Mouse (Mus musculus): ENCODE results near the gene Fmo3. TPM values are rescaled to one million over a fixed set of nuclear protein-coding genes. Genes with fewer than 3 reads are reported as not detected.

Fmo3 gene
- not detected in 2 replicates for total RNA-seq (2014; fragmentation: Nextera tagmentation)
- total RNA-seq (2017): not detected in 2 replicates

DNA sequence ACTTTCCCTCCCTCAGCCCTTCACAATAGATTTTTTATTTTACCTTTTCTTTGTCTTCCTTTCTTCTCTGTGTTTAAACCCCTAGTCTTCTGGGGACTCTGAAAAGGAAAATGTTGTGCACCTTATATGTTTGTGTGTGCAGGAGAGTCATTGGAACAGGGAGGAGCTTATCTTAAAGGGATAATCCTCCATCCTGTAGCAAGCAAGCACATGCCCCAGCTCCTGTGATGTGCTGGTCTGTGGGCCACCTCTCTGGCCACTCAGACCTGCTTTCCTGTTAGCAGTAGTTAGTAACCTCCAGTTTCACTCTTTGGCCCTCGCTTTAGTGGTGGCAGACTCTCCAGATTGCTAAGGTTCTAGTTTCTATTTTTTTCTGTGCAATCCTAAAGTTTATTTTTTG is at the start of gene Fmo3:
Gene Fmo3, minus strand, starts transcription at position 101 of the 400 bp plus-strand sequence.
- no peak for ATAC-seq (replicated peaks; ENCODE audit: poor library complexity, severe bottlenecking)

DNA sequence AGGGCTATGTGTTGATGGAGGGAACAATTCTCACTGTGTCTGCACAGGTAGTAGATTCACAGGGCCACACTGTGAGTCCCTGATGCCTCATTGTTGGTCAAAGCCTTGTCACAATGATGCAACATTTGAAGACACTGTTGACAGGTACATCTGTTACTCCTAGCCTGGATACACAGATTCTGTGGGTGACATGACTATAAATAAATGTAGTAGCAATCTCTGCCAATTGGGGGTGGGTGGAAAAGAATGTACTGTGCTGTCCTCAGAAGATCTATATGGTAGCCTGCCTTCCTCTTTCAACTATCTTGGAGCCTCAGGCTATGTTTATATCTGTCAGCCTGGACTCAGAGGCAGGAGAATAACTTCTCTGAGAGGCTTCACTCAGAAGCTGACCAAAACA is 38.7 kb upstream of the Fmo3 start:
- ATAC-seq (replicated peaks; ENCODE audit: poor library complexity, severe bottlenecking): no peak

DNA sequence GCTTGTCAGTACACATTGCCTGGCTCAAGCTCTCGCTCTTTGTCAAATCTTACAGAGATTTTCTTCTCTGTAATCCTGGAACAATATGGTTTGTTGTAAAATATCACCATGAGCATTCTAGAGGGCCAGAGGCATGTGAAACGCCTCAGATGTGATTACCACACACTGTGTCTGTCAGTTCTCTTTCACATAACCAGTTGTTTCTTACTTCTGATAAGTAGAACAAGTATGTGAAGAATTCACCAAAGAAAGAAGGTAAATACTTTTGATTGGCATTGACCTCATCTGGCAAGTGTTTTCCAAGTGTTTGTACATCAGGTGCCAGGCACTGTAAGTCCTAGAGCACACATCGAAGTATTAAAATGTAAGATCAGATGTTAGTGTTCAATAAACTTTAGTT is 24.9 kb upstream of the Fmo3 start:
- no peak for ATAC-seq (replicated peaks; ENCODE audit: poor library complexity, severe bottlenecking)

DNA sequence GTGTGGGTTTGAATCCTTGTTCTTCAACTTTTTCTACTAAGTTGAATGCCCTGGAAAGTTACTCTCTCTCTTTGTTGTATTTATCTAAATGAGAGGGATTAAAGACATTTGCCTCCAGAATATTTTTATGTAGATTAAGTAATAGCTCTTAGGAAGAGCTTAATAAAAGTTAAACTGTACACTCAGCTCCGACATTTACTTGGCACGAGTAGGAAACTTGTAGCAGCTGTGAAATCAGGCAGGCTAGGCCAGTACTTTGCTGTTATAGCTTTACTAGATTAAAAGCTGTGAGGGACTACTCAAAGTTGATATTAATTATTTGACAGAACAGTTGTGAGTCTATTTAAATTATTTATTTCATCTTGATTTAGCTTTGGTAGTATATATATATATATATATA is 19.2 kb upstream of the Fmo3 start:
- ATAC-seq (replicated peaks; ENCODE audit: poor library complexity, severe bottlenecking): no peak

DNA sequence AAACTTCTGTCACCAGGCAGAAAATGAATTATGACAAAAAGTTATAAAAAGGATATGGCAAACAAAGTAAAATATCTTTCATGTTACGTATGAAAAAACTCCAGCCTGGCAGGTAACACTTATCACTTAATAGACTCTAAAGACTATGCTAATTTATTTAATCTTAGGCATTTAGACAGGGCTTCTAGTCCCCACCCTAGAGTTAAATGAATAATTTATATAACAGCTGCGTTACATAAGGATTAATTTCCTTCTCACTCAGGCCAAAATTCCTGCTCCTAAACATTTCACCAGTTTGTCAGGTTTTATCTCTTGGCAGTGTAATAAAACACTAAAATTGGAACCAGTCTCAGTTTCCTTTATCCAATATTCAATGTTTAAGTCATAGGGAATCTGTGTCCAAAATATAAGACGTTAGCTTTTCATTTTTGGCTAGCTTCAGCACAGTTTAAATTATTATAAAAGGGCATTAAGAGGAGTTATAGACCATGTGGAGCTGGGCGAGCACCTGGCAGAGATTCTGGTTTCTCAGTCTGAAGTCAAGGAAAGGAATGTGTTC is 17.0 kb upstream of the Fmo3 start:
- ATAC-seq (replicated peaks; ENCODE audit: poor library complexity, severe bottlenecking): no peak

DNA sequence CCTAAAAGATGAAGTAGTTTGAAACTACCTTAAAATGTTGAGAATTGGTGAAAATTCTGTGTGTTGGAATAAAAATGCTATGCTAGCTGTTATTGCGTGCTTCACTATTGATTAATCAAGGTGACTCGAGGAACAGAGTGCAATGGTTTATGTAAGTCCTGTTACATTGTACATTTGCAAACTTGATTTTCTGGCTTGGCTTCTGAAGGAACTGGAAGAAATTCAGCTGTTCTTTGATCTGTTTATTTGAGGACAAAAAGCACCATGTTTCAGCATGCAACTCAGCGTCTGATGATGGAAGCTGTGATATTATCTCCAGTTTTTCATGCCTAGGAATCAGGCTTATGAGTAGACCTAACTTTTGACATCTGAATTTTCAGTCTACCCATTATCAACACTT is 3.2 kb upstream of the Fmo3 start:
- no peak for ATAC-seq (replicated peaks; ENCODE audit: poor library complexity, severe bottlenecking)

DNA sequence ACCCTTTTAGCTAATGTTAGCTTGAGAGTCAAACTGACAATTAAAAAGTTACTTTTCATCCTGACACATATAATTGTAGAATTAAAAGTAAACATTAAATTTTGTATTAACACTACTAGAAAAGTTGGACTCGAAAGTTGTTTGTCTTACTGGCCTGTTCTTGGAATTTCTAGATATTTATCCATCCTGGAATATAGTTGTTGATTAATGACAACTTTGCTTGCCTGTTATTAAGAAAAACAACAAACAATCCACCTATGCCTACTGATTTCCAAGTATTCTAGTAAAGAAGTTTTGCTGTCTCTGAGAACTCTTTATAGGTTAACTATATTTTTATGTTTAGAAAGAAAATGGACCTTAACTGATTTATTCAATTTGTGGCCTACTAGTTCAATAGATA is 2.4 kb upstream of the Fmo3 start:
- ATAC-seq (replicated peaks; ENCODE audit: poor library complexity, severe bottlenecking): no peak

DNA sequence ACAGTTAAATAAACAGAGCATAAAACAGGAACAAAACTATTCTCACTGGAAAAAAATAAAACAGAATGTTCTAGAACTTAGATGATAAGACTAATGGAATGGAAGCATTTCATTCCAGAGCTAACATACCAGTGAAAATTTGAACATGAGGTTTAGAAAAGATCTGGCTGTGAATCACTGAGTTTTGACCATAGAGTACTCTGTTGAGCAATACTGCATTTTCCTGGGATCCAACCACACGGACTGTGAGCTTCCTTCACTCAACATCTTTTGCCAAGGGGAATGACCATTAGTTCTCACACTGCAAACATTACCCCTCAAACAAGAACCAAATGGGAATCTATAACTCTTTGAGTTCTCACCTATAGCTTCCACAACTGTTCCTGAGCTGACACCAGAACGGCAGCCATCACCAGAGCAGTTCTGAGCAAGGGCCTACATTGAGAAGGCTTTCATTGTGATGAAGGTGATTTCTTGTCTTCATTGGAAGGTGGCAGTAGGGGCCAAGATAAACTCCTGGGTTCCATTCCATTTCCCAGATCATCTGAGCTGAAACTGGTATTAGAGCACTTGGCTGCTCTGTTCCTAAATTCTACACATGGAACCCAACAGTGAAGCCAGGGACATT is 1.9 kb upstream of the Fmo3 start:
- ATAC-seq (replicated peaks; ENCODE audit: poor library complexity, severe bottlenecking): no peak

DNA sequence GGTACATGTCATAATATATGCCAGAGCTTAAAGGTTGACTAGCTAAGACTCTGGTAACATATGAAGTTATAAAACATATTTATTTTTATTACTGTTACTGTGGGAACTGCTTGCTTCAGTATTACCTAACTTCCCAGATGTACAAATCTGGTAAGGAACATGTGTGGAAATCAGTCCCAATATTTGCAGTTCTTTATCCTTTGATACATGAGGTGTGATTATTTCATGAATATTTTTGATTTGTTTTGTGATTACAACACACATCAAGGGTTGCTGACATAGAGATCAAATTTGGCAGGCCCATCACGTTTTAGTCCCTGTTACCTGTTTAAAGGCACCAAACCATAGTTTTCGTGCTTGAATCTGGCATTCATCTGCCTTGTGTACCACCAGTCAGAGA is 20.8 kb downstream of the Fmo3 start:
- ATAC-seq (replicated peaks; ENCODE audit: poor library complexity, severe bottlenecking): no peak

DNA sequence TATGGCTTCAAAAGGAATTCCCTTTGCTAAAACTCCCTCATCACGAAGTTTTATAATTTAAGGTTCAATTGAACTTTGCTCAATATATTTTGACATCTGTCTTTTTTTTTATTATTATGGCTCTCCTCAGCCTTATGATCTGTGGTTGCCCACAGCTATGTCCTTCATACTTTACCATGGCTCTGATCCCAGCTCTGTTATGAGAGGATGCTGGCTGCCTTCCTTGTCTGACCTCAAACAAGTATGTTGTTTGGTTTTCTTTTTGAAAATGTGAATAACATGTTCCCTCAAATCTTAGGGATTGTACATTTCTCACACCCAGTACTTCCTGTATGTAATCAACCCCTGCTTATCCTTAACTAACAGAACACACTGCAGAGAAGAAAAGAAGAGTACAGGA is 26.9 kb downstream of the Fmo3 start:
- ATAC-seq (replicated peaks; ENCODE audit: poor library complexity, severe bottlenecking): no peak

DNA sequence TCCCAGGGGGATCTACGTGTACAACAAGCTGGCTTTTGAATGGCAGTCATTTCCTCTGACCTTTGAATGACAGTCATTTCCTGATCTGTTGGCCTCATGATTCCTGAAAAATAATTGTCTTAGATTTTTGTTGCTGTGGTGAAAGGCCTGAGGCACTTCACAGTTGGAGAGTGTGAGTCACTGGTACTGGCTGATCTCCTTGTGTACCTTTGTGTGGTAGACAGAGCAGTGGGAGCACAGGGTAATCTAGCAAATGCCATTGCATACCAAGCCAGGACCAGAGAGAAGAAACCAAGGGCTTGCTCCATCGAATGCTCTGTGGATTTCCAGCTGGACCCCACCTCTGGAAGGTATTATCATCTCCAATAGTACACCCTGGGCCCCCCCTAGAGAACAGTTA is 31.2 kb downstream of the Fmo3 start:
- ATAC-seq (replicated peaks; ENCODE audit: poor library complexity, severe bottlenecking): no peak

DNA sequence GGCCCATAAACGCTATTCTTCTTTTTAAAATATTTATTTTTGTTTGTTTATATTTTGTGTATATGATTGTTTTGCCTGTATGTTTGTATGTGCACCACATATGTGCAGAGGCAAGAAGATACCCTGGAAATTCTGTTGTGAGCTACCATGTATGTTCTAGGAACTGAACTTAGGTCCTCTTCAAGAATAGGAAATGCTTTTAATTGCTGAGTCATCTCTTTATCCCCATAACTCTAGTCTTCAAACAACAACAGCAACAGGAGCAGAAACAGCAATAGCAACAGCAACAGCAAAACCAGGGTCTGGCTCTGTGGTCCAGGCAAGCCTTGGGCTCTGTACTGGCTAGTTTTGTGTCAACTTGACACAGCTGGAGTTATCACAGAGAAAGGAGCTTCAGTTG is 34.6 kb downstream of the Fmo3 start:
- no peak for ATAC-seq (replicated peaks; ENCODE audit: poor library complexity, severe bottlenecking)

DNA sequence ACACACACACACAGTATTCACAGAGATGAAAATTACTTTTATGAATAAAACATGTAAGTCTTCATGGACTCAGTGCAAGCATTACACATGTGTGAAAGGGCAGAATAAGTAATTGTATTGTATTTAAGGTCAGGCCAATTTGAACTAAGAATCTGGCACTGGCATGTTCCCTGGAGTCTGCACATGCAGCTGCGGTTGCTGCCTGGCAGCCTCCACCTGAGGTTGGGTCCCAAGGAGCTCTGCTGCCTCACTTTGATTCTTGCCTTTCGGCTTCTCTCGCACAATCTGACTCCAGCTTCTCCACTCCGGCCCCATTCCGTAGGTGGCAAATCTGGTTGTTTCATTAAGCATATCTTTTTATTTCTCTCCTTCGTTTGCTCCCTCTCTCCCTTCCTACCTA is 36.4 kb downstream of the Fmo3 start:
- ATAC-seq (replicated peaks; ENCODE audit: poor library complexity, severe bottlenecking): no peak

DNA sequence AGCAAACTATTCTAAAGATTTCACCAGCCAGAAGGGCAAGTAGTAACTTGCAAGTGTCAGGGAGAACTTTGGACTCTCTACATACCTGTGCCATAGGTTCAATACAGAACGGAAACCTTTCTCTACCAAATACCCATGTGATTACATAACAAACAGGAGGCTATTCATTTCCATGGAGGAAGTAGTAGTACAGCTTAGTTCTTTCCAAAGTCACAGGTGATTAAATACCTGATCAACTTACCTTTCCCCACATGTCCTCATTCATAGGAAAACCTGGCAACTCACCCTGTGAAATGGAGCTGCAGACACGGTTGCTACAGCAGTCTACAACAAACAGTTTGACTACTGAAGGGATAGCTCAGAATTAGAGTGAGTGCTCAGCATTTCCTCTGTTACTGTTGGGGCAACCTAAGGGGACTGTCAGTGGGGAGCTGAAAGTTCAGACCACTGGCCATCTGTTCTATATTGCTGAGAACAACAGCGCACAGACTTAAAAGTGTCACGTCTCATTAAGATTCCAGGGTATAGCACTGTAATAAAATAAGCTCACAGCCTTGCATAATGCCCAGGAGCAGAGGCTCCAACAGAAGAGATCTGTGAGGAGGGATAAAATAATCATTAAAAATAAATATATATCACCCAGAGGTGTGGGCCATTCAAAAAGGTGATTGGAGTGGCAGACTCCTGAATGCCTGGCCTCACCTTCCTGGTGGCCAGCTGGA is 37.3 kb downstream of the Fmo3 start:
- no peak for ATAC-seq (replicated peaks; ENCODE audit: poor library complexity, severe bottlenecking)

DNA sequence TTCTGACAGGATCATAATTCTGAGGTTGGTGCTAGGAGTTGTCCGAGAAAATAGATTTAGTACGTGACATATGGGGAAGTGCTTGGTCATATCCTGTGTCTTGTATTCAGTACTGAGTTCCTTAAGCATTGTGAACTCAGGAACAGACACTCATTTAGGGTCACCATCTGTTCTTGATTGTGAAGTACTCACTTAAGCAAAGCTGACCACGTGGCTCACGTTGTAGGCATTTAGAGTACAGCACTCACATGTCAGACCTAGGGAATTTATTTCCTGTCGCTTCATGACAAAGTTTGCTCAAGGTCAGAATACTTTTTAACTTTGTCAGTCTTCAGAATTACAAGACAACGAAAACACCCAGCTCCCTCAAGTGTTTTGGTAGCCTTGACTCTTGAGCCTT is 40.6 kb downstream of the Fmo3 start:
- no peak for ATAC-seq (replicated peaks; ENCODE audit: poor library complexity, severe bottlenecking)

DNA sequence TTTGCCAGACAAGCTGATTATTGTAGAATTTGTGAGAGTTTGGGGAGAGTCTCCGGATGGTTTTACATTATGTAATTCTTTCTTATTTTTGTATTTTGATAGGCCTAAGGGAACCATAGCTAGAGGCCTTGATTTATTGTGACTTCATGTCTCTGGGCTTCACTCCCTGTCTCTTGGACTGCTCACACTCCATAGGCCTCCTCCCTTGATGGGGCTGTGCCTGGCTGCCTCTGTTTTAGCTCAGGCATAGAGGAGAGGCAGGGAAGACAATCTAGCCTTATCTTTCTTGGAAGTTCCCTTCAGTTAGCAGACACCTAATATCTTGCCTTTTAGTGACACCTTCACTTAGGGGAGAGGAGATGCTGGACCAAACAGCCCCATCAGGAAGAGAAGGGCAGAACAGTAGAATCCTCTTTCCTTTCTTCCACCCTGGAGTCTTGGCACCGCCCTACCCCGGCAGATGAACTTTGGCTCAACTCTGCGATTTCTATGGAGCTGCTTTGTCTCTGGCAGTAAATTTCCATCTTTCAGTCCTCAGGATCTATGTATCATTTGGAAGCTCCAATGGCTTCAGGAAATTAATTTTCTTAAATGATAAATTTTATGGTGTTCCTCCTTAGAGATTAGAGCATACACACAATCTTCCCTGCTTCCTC is 45.5 kb downstream of the Fmo3 start:
- ATAC-seq (replicated peaks; ENCODE audit: poor library complexity, severe bottlenecking): no peak

DNA sequence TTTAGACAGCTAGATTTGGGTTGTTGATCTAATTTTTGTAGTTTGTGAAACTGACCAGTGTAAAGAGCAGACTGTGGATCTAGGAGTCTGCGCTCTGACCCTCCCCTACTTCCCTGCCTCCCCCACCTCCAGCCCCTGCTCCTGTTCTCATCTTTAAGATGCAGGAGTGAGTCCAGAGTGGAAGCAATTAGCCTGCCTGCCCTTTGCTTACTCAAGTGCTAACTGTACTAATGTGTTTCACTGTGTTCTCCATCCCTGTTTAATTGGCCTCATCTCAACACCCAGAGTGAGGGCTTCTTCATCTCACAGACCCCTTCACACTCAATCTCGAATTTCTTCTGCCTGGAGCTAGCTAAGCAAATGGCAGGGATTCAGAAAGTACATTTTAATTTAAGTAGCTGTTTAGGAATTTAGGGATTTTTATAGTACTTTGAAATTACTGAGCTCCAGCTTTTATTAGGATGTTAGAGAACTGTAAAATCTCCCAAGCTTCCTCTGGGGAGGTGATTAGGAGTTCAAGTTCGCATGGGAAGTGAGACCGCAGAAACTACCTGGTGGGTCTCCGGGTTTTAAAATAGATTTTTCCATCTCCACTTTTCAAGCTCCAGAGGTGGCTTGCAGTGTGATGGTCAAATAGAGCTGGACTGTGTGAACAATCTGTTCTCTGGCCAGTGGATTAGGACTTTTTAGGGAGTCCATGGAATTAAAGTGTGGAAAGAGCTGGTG is 46.2 kb downstream of the Fmo3 start:
- ATAC-seq (replicated peaks; ENCODE audit: poor library complexity, severe bottlenecking): no peak

DNA sequence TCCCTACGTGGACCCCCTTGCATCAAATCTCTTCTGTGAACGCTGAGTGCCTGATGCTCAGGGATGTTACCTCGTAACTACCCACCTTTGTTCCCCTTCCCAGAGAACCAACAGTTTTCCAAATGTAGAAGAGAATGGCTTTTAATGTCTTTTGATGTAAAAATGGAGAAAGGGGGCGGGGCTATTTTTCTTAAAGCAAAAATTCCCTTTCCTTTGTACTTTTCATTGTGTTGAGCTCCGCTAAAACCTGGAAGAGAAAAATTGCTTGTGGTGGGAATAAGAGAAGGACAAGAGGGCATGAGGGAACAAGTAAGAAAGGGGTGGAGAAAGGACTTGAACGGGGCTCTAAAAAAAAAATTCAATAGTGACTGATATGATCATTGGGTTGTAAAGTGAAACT is 46.9 kb downstream of the Fmo3 start, which contains the start of gene Fmo6:
Gene Fmo6, minus strand, starts transcription at position 101 of the 400 bp plus-strand sequence.
- no peak for ATAC-seq (replicated peaks; ENCODE audit: poor library complexity, severe bottlenecking)

DNA sequence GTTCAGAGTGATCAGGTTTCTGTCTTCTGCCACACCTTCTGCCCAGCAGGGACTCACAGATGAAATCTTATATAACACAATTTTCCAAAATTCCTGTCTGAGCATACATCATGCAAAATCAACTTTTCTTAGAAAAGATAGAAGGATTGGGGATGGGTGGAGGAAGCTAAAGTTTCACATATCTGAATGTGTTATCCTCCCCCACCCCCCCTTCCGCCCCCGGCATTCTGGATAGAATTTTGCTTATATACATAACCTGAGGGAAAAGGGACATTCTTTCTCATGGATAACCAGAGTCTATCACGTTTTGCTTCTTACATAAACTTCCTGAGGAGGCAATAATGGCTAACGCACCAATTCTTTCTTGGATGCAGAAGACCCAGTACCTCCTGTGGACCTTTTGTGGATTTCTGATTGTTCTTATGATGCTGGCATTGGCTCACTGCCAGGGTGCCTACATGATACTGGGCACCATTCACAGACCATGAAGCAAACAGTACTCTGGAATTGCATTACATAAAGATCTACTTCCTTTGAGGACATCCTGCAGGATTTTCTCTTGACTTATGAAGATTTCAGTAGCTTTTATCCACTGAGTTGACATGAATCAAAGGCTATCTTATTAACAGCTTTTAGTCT is 49.8 kb downstream of the Fmo3 start:
- no peak for ATAC-seq (replicated peaks; ENCODE audit: poor library complexity, severe bottlenecking)

DNA sequence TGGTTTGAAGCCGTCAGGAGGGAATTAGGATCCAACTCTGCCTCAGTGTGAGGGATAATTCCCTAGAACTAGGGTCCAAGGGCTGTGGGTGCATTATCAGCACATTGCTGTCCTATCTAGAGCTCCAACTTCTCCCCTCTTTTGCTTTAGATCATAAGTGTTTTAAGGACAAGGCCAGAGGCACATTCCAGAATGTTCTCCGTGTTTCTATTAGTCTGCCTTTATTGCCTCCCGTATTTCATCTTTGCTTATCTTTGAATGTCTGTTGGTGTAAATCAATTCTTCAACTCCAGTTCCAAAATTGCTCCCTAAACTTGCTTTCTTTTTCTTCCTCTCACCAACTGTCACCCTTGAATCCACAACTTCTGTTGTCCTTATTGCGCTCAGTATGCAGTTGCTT is 51.9 kb downstream of the Fmo3 start:
- no peak for ATAC-seq (replicated peaks; ENCODE audit: poor library complexity, severe bottlenecking)
